Mouse (Mus musculus) thymus, adult 2 months (tissue): Measurements from ENCODE around the gene 1700049E17Rik1. TPM values are rescaled to one million over a fixed set of nuclear protein-coding genes. Genes with fewer than 3 reads are reported as not detected.
"Not testable (repeated sequence)": the region's sequence is repeated elsewhere in the genome, so short reads cannot be mapped to it uniquely, and the experiment has no call there.

Source experiments
- DNase-seq: peaks from one replicate; pipeline ENCODE4 v3.0.0; 2021
- H3K27ac ChIP-seq: fragments of 200-500 bp; 2 replicates; pipeline ENCODE4 v1.5.1; 2012; ENCODE audit warnings: low read length, control low read depth; ENCODE audit not compliant: control insufficient read depth, insufficient read depth
- H3K27me3 ChIP-seq: fragments of 200-500 bp; 2 replicates; pipeline ENCODE4 v1.6.1; 2012; ENCODE audit warnings: mild to moderate bottlenecking, low read length, moderate library complexity, mixed read lengths; ENCODE audit not compliant: control insufficient read depth, insufficient read depth
- H3K36me3 ChIP-seq: fragments of 200-500 bp; 2 replicates; pipeline ENCODE4 v1.6.1; 2012; ENCODE audit warnings: mild to moderate bottlenecking, low read length, moderate library complexity; ENCODE audit not compliant: control insufficient read depth, insufficient read depth
- H3K4me1 ChIP-seq: fragments of 200-500 bp; replicated peaks from 2 replicates; pipeline ENCODE4 v1.6.1; 2012; ENCODE audit warnings: low read length; ENCODE audit not compliant: control insufficient read depth, insufficient read depth
- H3K4me3 ChIP-seq: fragments of 200-500 bp; 2 replicates; pipeline ENCODE4 v1.5.1; 2012; ENCODE audit warnings: mild to moderate bottlenecking, low read length, control low read depth, moderate library complexity; ENCODE audit not compliant: control insufficient read depth, insufficient read depth
- WGBS: fragments of 180-500 bp; shearing (Covaris S2); methylation state at CpG from one replicate; pipeline ENCODE4 v1.1.7; 2018; 5-methylcytosine and 5-hydroxymethylcytosine counted together
- polyA plus RNA-seq: library from polyadenylated mRNA; depleted of rRNA; stranded (reverse); fragments of >200 nt; gene quantifications from 2 replicates; pipeline ENCODE4 v1.2.3, GENCODE M21; 2012; rRNA removed

1700049E17Rik1 gene
- polyA plus RNA-seq = not detected in 2 replicates

GRCm38 (mm10) chr14:41924649-41925048 lies at the start of gene 1700049E17Rik1:
TSS of gene 1700049E17Rik1 (plus strand) at chr14:41924949.
- not testable (repeated sequence) for H3K36me3 ChIP-seq, H3K27ac ChIP-seq, H3K4me1 ChIP-seq, H3K4me3 ChIP-seq, DNase-seq, H3K27me3 ChIP-seq
- WGBS = no CpG with 5 or more reads among the region's 1 CpGs

DNA sequence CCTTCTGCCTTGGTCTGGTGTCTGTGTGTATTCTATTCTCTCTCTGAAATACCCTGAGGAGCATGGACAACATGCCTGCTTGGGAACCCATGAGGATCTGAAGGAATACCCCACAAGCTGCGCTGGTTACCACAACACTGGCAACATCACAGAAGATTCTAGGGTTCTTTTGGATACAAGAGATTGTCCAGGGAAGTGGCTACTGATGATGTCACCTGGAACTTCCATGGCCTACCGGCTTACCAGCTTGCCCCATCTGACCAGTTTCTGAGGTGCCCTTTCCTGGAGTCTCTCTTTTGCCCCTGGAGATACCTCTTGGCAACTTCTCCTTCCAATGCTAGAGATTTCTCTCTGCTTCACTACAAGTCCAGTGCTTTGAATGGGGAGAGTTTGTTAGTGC lies 17.6 kb upstream of the 1700049E17Rik1 start, which contains the start of gene Gm7980:
TSS of gene Gm7980 (minus strand) at position 101 of the 400 bp plus-strand sequence.
- H3K27me3 ChIP-seq = not testable (repeated sequence)

GRCm38 (mm10) chr14:41943695-41944094 lies 18.9 kb downstream of the 1700049E17Rik1 start, which contains the start of gene 1700024B05Rik:
TSS of gene 1700024B05Rik (plus strand) at chr14:41943995.
- not testable (repeated sequence) for H3K4me3 ChIP-seq, DNase-seq, H3K4me1 ChIP-seq, H3K27ac ChIP-seq, H3K27me3 ChIP-seq, H3K36me3 ChIP-seq
- 87% methylated on average over 2 of the region's 2 CpGs for WGBS

More for the DNA sequence above, 17.6 kb upstream of the 1700049E17Rik1 start, which contains the start of gene Gm7980:
- not testable (repeated sequence) for H3K4me3 ChIP-seq, DNase-seq, H3K4me1 ChIP-seq, H3K27ac ChIP-seq, H3K36me3 ChIP-seq
- WGBS = no CpG with 5 or more reads among the region's 2 CpGs

- H3K27me3 ChIP-seq, H3K36me3 ChIP-seq, H3K4me3 ChIP-seq, H3K27ac ChIP-seq, H3K4me1 ChIP-seq, DNase-seq: not testable (repeated sequence)
- 69% methylated on average over 4 of the region's 4 CpGs for WGBS
Observed at GRCm38 (mm10) chr14:41964095-41964494, 39.3 kb downstream of the 1700049E17Rik1 start.

GRCm38 (mm10) chr14:41967827-41968226 lies 43.1 kb downstream of the 1700049E17Rik1 start, which contains the start of gene Gm6401:
TSS of gene Gm6401 (minus strand) at chr14:41967927.
- WGBS = 84% methylated on average over 1 of the region's 1 CpGs
- not testable (repeated sequence) for DNase-seq

GRCm38 (mm10) chr14:41968596-41968995 lies 43.8 kb downstream of the 1700049E17Rik1 start:
- H3K27me3 ChIP-seq, DNase-seq, H3K27ac ChIP-seq, H3K36me3 ChIP-seq, H3K4me3 ChIP-seq, H3K4me1 ChIP-seq: not testable (repeated sequence)
- 70% methylated on average over 3 of the region's 3 CpGs for WGBS

More at GRCm38 (mm10) chr14:41967827-41968226, 43.1 kb downstream of the 1700049E17Rik1 start, which contains the start of gene Gm6401:
- not testable (repeated sequence) for H3K36me3 ChIP-seq, H3K27ac ChIP-seq, H3K4me3 ChIP-seq, H3K27me3 ChIP-seq, H3K4me1 ChIP-seq

Other genes starting within 250 kb of the 1700049E17Rik1 start
- gene Gm8068, start 223.1 kb upstream of the 1700049E17Rik1 start, polyA plus RNA-seq = not detected in 2 replicates
- gene Gm7929, start 174.3 kb upstream of the 1700049E17Rik1 start, polyA plus RNA-seq = not detected in 2 replicates
- gene Gm47189, start 152.5 kb upstream of the 1700049E17Rik1 start, polyA plus RNA-seq = not detected in 2 replicates
- not detected in 2 replicates for gene Gm7980, start 17.7 kb upstream of the 1700049E17Rik1 start, polyA plus RNA-seq
- gene 1700024B05Rik, start 19.0 kb downstream of the 1700049E17Rik1 start, polyA plus RNA-seq = not detected in 2 replicates
- gene Gm6401, start 43.0 kb downstream of the 1700049E17Rik1 start, polyA plus RNA-seq = not detected in 2 replicates
- not detected in 2 replicates for gene Gm3543, start 58.4 kb downstream of the 1700049E17Rik1 start, polyA plus RNA-seq
- gene Gm7951, start 192.4 kb downstream of the 1700049E17Rik1 start, polyA plus RNA-seq = not detected in 2 replicates
- not detected in 2 replicates for gene Gm17027, start 237.7 kb downstream of the 1700049E17Rik1 start, polyA plus RNA-seq